Mouse (Mus musculus) E14TG2a.4 (cell line): ENCODE data around the gene Strn4.

Experiments used
- CTCF ChIP-seq: conservative IDR thresholded peaks from 2 replicates; pipeline ENCODE4 v1.5.1; 2014; ENCODE audit warnings: low read length
- NANOG ChIP-seq: IDR thresholded peaks from 2 replicates; pipeline ENCODE4 v1.6.1; 2014; ENCODE audit warnings: borderline replicate concordance, low read length, mixed read lengths
- POU5F1 ChIP-seq: IDR thresholded peaks from 2 replicates; pipeline ENCODE4 v1.6.1; 2014; ENCODE audit warnings: low read length, borderline replicate concordance

- TF ChIP-seq CTCF = peak; percentile 83
- TF ChIP-seq NANOG = no peak
- TF ChIP-seq POU5F1 = no peak
Measured at GRCm38 (mm10) chr7:16859902-16860651, 44.4 kb downstream of the Strn4 start.
